Mouse (Mus musculus) liver, adult 2 months (tissue): ENCODE data around the gene Cst3. TPM values are rescaled to one million over a fixed set of nuclear protein-coding genes. Genes with fewer than 3 reads are reported as not detected.

Experiments
- DNase-seq: peaks from one replicate; pipeline ENCODE4 v3.0.0-alpha.2; 2011; ENCODE audit warnings: low read depth, low spot score; ENCODE audit errors: extremely low read depth
- H3K27ac ChIP-seq: fragments of 200-500 bp; replicated peaks from 2 replicates; pipeline ENCODE4 v1.5.1; 2012; ENCODE audit warnings: low read depth, mild to moderate bottlenecking, control low read depth, inconsistent platforms, low read length; ENCODE audit not compliant: insufficient read depth
- H3K27me3 ChIP-seq: fragments of 200-500 bp; 2 replicates; pipeline ENCODE4 v1.6.1; 2012; ENCODE audit warnings: mild to moderate bottlenecking, moderate library complexity, low read length, inconsistent platforms; ENCODE audit not compliant: control insufficient read depth, insufficient read depth
- H3K36me3 ChIP-seq: fragments of 200-500 bp; 2 replicates; pipeline ENCODE4 v1.6.1; 2012; ENCODE audit warnings: low read length, inconsistent platforms; ENCODE audit not compliant: control insufficient read depth, insufficient read depth
- H3K4me1 ChIP-seq: fragments of 200-500 bp; 2 replicates; pipeline ENCODE4 v1.6.1; 2011; ENCODE audit warnings: low read length; ENCODE audit not compliant: control insufficient read depth, insufficient read depth
- H3K4me3 ChIP-seq: fragments of 200-500 bp; 2 replicates; pipeline ENCODE4 v1.5.1; 2011; ENCODE audit warnings: low read depth, mild to moderate bottlenecking, control low read depth, low read length, moderate library complexity; ENCODE audit not compliant: insufficient read depth
- H3K79me2 ChIP-seq: fragments of 200-500 bp; 2 replicates; pipeline ENCODE4 v1.6.1; 2012; ENCODE audit warnings: inconsistent platforms, mild to moderate bottlenecking, low read length, moderate library complexity; ENCODE audit not compliant: control insufficient read depth, insufficient read depth
- H3K9ac ChIP-seq: fragments of 200-500 bp; 2 replicates; pipeline ENCODE4 v1.6.1; 2012; ENCODE audit warnings: low read depth, mild to moderate bottlenecking, control low read depth, inconsistent platforms, low read length
- CTCF ChIP-seq: fragments of 200-500 bp; IDR thresholded peaks from 2 replicates; pipeline ENCODE4 v1.5.1; 2011; ENCODE audit warnings: low read depth, low read length, control low read depth
- POLR2A ChIP-seq: fragments of 200-500 bp; IDR thresholded peaks from 2 replicates; pipeline ENCODE4 v1.6.1; 2011; ENCODE audit warnings: low read length, control low read depth; ENCODE audit not compliant: insufficient read depth; ENCODE audit errors: extremely low read depth
- WGBS: fragments of 180-500 bp; shearing (Covaris S2); methylation state at CpG from one replicate; pipeline ENCODE4 v1.1.7; 2018; 5-methylcytosine and 5-hydroxymethylcytosine counted together
- polyA plus RNA-seq: library from polyadenylated mRNA; depleted of rRNA; stranded (reverse); fragments of >200 nt; gene quantifications from 2 replicates; pipeline ENCODE4 v1.2.3, GENCODE M21; 2012; rRNA removed
- total RNA-seq: library from RNA; depleted of rRNA; stranded (reverse); fragments of >200 nt; gene quantifications from 2 replicates; pipeline ENCODE4 v1.2.3, GENCODE M21; 2014; rRNA removed

Cst3 gene
- total and polyA plus RNA-seq, 2 experiments: 282 to 436 TPM

- no peak overlapping the region for H3K27ac ChIP-seq
- no peaks in the 10 kb centered on the region for H3K79me2 ChIP-seq
- no peaks in the 10 kb centered on the region for H3K36me3 ChIP-seq
- no peak overlapping the region for H3K4me3 ChIP-seq
- H3K4me1 ChIP-seq: no peaks in the 10 kb centered on the region
- DNase-seq: no peak
- H3K9ac ChIP-seq: no peak overlapping the region
- 71% methylated on average over 2 of the region's 2 CpGs for WGBS
- no peaks in the 10 kb centered on the region for H3K27me3 ChIP-seq
- TF ChIP-seq POLR2A (no peak), CTCF (no peak)
These were observed 36.3 kb downstream of the Cst3 start for GRCm38 (mm10) chr2:148839224-148839623.

- H3K4me3 ChIP-seq: no peak overlapping the region
- WGBS: 77% methylated on average over 5 of the region's 5 CpGs
- no peaks in the 10 kb centered on the region for H3K27me3 ChIP-seq
- H3K4me1 ChIP-seq: no peaks in the 10 kb centered on the region
- H3K36me3 ChIP-seq: no peaks in the 10 kb centered on the region
- TF ChIP-seq POLR2A: no peak
- TF ChIP-seq CTCF: no peak
- no peaks in the 10 kb centered on the region for H3K79me2 ChIP-seq
- no peak overlapping the region for H3K27ac ChIP-seq
- DNase-seq: no peak
- no peak overlapping the region for H3K9ac ChIP-seq
These were observed 37.3 kb downstream of the Cst3 start for GRCm38 (mm10) chr2:148838075-148838777.

DNA sequence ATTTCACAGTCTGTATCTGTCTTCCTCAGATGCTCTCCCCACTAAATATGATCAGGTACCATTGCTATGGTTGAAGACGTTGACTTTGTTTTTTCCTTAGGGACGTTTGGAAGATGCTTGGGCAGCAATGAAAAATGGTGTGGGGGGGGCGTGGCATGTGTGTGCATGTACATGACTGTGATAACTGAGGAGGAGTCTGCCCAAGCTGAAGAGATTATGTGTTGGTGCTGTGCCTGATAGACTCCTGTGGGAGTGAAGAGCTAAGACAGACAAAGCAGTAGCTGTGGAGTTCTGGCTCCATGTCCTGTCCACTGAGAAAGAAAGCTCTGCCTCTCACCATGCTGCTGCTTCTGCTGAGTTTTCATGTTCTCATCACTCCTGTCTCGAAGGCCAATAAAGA, 40.6 kb downstream of the Cst3 start, which contains the start of gene Cst9:
Gene Cst9, plus strand, starts transcription at position 236 of the 400 bp plus-strand sequence.
- H3K27me3 ChIP-seq: no peaks in the 10 kb centered on the region
- no peak within 1 kb of the TSS for H3K9ac ChIP-seq
- no peak within 1 kb of the TSS for H3K27ac ChIP-seq
- WGBS: 67% methylated on average over 4 of the region's 4 CpGs
- H3K4me3 ChIP-seq: no peak within 1 kb of the TSS
- no peaks in the 10 kb centered on the region for H3K79me2 ChIP-seq
- DNase-seq: no peak
- H3K36me3 ChIP-seq: no peaks in the 10 kb centered on the region
- H3K4me1 ChIP-seq: no peaks in the 10 kb centered on the region
- TF ChIP-seq POLR2A (no peak), CTCF (no peak)

- no peaks in the 10 kb centered on the region for H3K79me2 ChIP-seq
- 57% methylated on average over 1 of the region's 1 CpGs for WGBS
- no peaks in the 10 kb centered on the region for H3K27me3 ChIP-seq
- H3K4me1 ChIP-seq: no peaks in the 10 kb centered on the region
- DNase-seq: no peak
- no peaks in the 10 kb centered on the region for H3K36me3 ChIP-seq
- no peak overlapping the region for H3K4me3 ChIP-seq
- H3K9ac ChIP-seq: no peak overlapping the region
- H3K27ac ChIP-seq: no peak overlapping the region
- TF ChIP-seq POLR2A (no peak), CTCF (no peak)
These were observed 49.5 kb downstream of the Cst3 start for GRCm38 (mm10) chr2:148825986-148826385.

Other genes with a start within 250 kb of the Cst3 start
- 10.3 and 13.0 TPM in 2 replicates for gene Nxt1, start 203.1 kb downstream of the Cst3 start, total RNA-seq
- 11.7 and 15.0 TPM in 2 replicates for gene Nxt1, start 203.1 kb downstream of the Cst3 start, polyA plus RNA-seq
- gene Gzf1, start 194.7 kb downstream of the Cst3 start, total RNA-seq: 49.8 and 52.2 TPM in 2 replicates
- 13.7 and 13.9 TPM in 2 replicates for gene Gzf1, start 194.7 kb downstream of the Cst3 start, polyA plus RNA-seq
- gene Napb, start 143.2 kb downstream of the Cst3 start, total RNA-seq: 1.7 TPM in 2 replicates
- gene Napb, start 143.2 kb downstream of the Cst3 start, polyA plus RNA-seq: 0.54 and 0.57 TPM in 2 replicates
- gene Cstl1, start 125.3 kb downstream of the Cst3 start, total RNA-seq: not detected in 2 replicates
- not detected in 2 replicates for gene Cstl1, start 125.3 kb downstream of the Cst3 start, polyA plus RNA-seq
- gene Cst11, start 104.2 kb downstream of the Cst3 start, total RNA-seq: not detected in 2 replicates
- gene Cst11, start 104.2 kb downstream of the Cst3 start, polyA plus RNA-seq: not detected in 2 replicates
- gene 8030411F24Rik, start 93.7 kb downstream of the Cst3 start, total RNA-seq: not detected in 2 replicates
- gene 8030411F24Rik, start 93.7 kb downstream of the Cst3 start, polyA plus RNA-seq: not detected in 2 replicates
- not detected in 2 replicates for gene Cst12, start 86.3 kb downstream of the Cst3 start, total RNA-seq
- not detected in 2 replicates for gene Cst12, start 86.3 kb downstream of the Cst3 start, polyA plus RNA-seq
- not detected in 2 replicates for gene Cst8, start 76.9 kb downstream of the Cst3 start, total RNA-seq
- gene Cst8, start 76.9 kb downstream of the Cst3 start, polyA plus RNA-seq: not detected in 2 replicates
- not detected in 2 replicates for gene Cst13, start 55.6 kb downstream of the Cst3 start, total RNA-seq
- gene Cst13, start 55.6 kb downstream of the Cst3 start, polyA plus RNA-seq: not detected in 2 replicates
- not detected in 2 replicates for gene Cst9, start 40.5 kb downstream of the Cst3 start, total RNA-seq
- gene Cst9, start 40.5 kb downstream of the Cst3 start, polyA plus RNA-seq: not detected in 2 replicates
- 0.20 TPM in 1 of 2 replicates, not detected in the other for gene 9230104L09Rik, start 10.7 kb downstream of the Cst3 start, total RNA-seq
- not detected in 2 replicates for gene 9230104L09Rik, start 10.7 kb downstream of the Cst3 start, polyA plus RNA-seq
- gene Gm1330, start 127.6 kb upstream of the Cst3 start, total RNA-seq: not detected in 2 replicates
- gene Gm1330, start 127.6 kb upstream of the Cst3 start, polyA plus RNA-seq: not detected in 2 replicates
- gene Gm10750, start 141.5 kb upstream of the Cst3 start, total RNA-seq: not detected in 2 replicates
- not detected in 2 replicates for gene Gm10750, start 141.5 kb upstream of the Cst3 start, polyA plus RNA-seq